Mouse (Mus musculus) adrenal gland, adult 18-20 months (tissue): ENCODE measurements around the gene Fabp6. TPM values are rescaled to one million over a fixed set of nuclear protein-coding genes. Genes with fewer than 3 reads are reported as not detected.
A peak's percentile ranks its signal among the peaks of the same experiment; 100 is the strongest.

Source experiments
- DNase-seq, 2 experiments: peaks; one replicate each; pipeline ENCODE4 v3.0.0; 2021 to 2022; ENCODE audit warnings: low spot score in 2 of 2
- total RNA-seq, 2 experiments: library from RNA; stranded (reverse); gene quantifications; 1 replicate in 1 of 2; 2 replicates in 1 of 2; pipeline ENCODE4 v1.2.3; 2021

Gene Fabp6
- total RNA-seq, 2 experiments from 2014 or later = not detected

DNA sequence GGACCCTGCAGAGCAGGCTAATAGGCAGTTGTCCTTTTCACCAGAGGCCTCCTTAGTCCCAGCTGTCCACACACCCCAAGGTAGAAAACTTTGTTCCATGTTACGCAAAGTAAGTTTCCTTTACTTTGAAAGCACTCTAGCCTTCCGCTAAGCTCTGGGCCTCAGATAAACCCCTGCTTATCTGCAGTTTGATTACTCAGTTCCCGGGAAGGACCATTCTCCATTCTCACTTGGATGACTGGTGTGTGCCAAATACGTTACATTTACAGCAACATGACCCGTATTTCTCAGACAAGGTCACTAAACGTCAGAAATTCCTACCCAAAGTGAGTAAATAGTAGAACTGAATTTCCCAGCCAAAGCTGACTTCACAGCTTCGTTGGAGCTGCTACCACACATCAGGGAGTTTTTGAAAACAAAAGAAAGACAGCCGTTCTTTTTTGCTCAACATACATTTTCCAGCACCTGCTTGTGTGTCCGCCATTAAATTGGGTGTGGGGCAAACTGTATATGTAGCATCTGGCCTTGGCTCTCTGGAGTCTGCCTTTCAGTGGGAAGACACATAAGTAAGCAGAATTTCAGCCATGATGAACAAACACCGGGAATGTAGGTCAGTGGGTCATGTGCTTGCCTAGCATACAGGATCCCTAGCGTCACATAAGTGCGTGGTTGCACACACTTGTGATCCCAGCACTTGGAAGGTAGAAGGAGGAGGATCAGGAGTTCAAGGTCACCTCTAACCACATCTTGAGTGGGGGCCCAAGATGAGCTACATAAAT is 52.5 kb downstream of the Fabp6 start:
- DNase-seq = no peak

DNA sequence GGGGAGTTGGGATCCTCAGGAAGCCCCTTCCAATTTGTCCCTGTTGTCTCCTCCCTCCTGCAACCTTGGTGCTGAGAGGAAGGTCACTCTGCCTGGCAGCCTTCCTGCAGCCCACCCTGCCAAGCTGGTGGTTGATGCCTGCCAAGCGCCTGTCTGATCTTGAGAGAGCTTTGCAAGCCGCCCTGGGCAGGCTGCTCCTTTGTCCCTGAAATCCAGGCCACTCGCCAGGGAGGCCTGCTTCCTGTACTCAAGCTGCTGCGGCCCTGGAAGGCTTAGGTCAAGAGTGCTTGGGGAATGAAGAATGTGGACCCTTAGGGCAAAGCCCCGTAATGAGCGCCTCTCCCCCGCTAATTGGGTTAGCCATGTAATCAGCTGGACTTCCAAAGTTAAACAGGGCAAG is 53.2 kb downstream of the Fabp6 start:
- peak in 1 of 2 experiments; percentile 46 for DNase-seq

DNA sequence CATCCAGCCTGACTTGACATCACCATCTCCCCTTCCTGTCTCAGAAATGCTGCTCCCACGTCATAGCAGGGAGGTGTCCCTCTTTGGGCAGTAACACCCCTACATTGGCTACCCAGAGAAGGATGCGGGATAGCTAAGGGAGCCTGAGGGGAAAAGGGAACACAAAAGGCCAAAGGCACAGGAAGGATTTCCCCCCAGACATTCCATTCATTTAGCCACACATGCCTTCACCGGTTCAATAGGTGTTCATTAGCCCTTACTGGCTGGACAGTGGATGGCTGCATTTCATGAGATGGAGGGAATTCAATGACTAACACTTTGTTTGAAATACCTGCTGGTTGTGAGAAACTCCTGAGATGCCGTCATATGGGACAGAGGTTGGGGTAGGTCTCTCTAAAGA is 54.7 kb downstream of the Fabp6 start:
- no peak for DNase-seq

Other genes starting within 250 kb of the Fabp6 start
- gene Pttg1, start 175.3 kb downstream of the Fabp6 start, total RNA-seq = 10 to 100 TPM; 40.9 to 45.3 TPM
- 10 to 100 TPM; 38.6 to 41.8 TPM for gene Slu7, start 167.8 kb downstream of the Fabp6 start, total RNA-seq
- 1 to 10 TPM; 7.7 to 8.7 TPM for gene C1qtnf2, start 127.3 kb downstream of the Fabp6 start, total RNA-seq
- gene Ccnjl, start 72.8 kb downstream of the Fabp6 start, total RNA-seq = 1 to 10 TPM; 1.3 to 2.5 TPM
- under 1 TPM; 0.43 to 0.48 TPM for gene 4933415A04Rik, start 14.5 kb downstream of the Fabp6 start, total RNA-seq
- gene Pwwp2a, start 80.5 kb upstream of the Fabp6 start, total RNA-seq = 10 to 100 TPM; 26.6 to 27.1 TPM
- 10 to 100 TPM; 65.2 to 69.5 TPM for gene Ttc1, start 146.5 kb upstream of the Fabp6 start, total RNA-seq